Mouse (Mus musculus) c-Kit-positive CD71-positive TER-119-positive erythroid progenitor cells, embryonic 14.5 days (primary cell): ENCODE measurements around the gene Foxf1.

Source experiments
- DNase-seq: peaks from one replicate; pipeline ENCODE4 v3.0.0-alpha.2; 2013; ENCODE audit warnings: low spot score

The Foxf1 gene

DNA sequence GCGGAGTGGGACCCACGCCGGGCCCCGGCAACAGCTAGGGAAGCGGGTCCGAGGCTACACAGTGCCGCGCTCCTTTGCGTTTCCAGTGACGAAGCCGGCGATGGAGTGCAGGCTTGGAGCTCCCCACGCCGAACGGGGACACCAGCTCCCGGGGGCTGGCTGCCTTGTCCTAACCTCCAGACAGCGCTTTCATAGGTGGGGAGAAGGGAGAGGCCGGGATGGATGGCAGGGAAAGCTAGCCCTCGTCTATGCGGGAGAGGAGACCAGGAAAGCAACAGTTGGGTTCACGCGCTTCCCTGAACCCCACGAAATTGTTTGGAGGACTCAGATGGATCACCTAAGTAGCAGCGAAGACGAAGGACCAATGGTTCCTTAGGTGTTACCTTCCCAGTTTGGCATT lies 30.9 kb downstream of the Foxf1 start:
- no peak for DNase-seq

GRCm38 (mm10) chr8:121115948-121116347 lies 31.8 kb downstream of the Foxf1 start, which contains the start of gene Foxc2:
Gene Foxc2 (plus strand): TSS chr8:121116171.
- DNase-seq: no peak

GRCm38 (mm10) chr8:121116591-121117185 lies 32.5 kb downstream of the Foxf1 start:
- no peak for DNase-seq

DNA sequence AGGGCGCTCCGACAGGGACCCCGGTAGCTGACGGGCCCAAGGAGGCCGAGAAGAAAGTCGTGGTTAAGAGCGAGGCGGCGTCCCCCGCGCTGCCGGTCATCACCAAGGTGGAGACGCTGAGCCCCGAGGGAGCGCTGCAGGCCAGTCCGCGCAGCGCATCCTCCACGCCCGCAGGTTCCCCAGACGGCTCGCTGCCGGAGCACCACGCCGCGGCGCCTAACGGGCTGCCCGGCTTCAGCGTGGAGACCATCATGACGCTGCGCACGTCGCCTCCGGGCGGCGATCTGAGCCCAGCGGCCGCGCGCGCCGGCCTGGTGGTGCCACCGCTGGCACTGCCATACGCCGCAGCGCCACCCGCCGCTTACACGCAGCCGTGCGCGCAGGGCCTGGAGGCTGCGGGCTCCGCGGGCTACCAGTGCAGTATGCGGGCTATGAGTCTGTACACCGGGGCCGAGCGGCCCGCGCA lies 33.0 kb downstream of the Foxf1 start:
- no peak for DNase-seq

DNA sequence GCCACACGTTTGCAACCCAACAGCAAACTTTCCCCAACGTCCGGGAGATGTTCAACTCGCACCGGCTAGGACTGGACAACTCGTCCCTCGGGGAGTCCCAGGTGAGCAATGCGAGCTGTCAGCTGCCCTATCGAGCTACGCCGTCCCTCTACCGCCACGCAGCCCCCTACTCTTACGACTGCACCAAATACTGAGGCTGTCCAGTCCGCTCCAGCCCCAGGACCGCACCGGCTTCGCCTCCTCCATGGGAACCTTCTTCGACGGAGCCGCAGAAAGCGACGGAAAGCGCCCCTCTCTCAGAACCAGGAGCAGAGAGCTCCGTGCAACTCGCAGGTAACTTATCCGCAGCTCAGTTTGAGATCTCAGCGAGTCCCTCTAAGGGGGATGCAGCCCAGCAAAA lies 33.7 kb downstream of the Foxf1 start:
- DNase-seq: no peak

DNA sequence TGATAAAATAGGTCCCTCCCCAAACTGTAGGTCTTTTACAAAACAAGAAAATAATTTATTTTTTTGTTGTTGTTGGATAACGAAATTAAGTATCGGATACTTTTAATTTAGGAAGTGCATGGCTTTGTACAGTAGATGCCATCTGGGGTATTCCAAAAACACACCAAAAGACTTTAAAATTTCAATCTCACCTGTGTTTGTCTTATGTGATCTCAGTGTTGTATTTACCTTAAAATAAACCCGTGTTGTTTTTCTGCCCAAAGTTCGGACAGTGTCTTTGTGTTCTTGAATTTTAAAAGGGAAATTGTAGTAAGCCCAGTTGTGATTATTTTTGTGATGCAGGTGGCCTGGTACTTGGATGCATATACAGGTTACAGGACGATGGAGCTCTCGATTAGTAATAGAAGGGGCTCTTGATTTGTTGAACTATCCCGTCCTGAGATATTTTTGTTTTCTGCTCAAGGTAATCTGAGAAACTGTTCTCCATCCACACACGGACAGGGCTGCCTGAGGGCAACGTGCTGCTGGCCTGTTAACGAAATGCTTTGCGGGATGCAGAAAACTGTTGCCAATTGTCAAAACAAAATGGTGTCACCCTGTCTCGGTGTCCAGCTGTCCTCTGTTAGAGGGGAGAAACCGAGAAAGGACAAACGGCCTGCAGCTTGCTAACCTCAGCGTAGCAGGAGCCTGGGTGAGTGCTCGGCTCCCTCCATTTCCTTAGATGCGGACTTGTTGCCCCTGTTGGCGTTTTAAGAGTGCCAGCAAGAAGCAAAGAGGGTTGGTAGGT lies 34.6 kb downstream of the Foxf1 start:
- DNase-seq: no peak

GRCm38 (mm10) chr8:121119635-121120455 lies 35.7 kb downstream of the Foxf1 start:
- no peak for DNase-seq

- DNase-seq: no peak
Observed at GRCm38 (mm10) chr8:121120456-121121419, 36.6 kb downstream of the Foxf1 start.

GRCm38 (mm10) chr8:121121704-121122103 lies 37.5 kb downstream of the Foxf1 start:
- no peak for DNase-seq

DNA sequence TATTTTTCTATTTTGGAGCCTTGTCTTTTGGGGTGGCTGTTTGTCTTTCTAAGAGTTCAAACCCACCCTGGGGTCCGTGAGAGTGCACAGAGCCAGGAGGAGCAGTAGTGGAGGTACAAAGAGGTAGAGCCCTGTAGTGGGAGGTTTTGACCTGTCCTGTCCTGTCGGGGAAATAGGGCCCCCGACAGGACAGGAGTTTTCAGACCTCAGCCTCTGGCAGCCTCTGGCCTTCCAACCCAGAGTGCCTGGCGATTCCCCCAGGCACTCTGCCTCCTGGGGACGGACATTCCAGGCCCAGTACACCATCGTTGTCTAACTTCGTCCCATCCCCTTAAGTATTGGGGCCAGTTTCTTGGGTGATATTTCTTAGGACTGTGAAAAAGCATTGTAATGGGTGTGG lies 38.2 kb downstream of the Foxf1 start:
- no peak for DNase-seq

GRCm38 (mm10) chr8:121123113-121123512 lies 38.9 kb downstream of the Foxf1 start:
- DNase-seq: no peak

GRCm38 (mm10) chr8:121124547-121125239 lies 40.5 kb downstream of the Foxf1 start:
- DNase-seq: no peak

- DNase-seq: no peak
Observed at GRCm38 (mm10) chr8:121125311-121125876, 41.2 kb downstream of the Foxf1 start.

GRCm38 (mm10) chr8:121126191-121126590 lies 42.0 kb downstream of the Foxf1 start:
- DNase-seq: no peak

DNA sequence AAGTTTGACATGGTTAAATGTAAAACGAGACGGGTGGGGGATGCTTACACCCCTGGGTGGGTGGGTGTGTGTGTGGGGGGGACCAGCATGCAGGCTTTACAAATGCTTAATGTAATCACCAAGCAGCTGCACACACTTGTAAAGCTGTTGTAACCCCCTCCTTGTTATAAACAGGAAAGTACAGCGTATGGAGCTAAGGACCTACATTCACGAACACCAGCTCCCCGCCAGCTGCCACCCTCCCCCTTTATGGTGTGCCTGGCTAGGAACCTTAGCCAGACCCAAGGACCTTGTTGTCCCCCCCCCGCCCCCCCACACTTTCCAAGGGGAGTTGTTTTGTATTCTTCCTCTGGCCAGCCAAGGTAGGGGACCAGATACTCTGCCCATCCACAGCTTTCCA lies 42.5 kb downstream of the Foxf1 start:
- DNase-seq: no peak

- no peak for DNase-seq
Observed at GRCm38 (mm10) chr8:121127291-121127701, 43.1 kb downstream of the Foxf1 start.

DNA sequence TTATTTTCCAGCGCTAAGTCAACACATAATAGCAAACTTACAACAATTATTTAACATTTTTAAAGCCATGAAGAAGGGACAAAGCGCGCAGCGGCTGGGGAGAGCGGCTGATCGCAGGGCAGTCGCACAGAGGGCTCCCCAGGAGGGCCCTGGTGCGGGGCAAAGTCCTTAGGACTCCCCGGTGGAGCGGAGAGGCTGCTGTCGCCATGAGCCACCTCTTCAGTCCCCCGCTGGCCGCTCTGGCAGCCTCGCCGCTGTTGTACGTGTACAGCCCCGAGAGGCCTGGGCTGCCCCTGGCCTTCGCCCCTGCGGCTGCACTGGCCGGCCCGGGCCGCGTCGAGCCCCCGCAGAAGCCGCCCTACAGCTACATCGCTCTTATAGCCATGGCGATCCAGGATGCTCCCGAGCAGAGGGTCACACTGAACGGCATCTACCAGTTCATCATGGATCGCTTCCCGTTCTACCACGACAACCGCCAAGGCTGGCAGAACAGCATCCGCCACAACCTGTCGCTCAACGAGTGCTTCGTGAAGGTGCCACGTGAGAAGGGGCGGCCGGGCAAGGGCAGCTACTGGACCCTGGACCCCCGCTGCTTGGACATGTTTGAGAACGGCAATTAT lies 43.7 kb downstream of the Foxf1 start, which contains the start of gene Foxl1:
Gene Foxl1 (plus strand): TSS at position 185 of the 620 bp plus-strand sequence.
- DNase-seq: no peak

- no peak for DNase-seq
Observed at GRCm38 (mm10) chr8:121128531-121129264, 44.5 kb downstream of the Foxf1 start.

DNA sequence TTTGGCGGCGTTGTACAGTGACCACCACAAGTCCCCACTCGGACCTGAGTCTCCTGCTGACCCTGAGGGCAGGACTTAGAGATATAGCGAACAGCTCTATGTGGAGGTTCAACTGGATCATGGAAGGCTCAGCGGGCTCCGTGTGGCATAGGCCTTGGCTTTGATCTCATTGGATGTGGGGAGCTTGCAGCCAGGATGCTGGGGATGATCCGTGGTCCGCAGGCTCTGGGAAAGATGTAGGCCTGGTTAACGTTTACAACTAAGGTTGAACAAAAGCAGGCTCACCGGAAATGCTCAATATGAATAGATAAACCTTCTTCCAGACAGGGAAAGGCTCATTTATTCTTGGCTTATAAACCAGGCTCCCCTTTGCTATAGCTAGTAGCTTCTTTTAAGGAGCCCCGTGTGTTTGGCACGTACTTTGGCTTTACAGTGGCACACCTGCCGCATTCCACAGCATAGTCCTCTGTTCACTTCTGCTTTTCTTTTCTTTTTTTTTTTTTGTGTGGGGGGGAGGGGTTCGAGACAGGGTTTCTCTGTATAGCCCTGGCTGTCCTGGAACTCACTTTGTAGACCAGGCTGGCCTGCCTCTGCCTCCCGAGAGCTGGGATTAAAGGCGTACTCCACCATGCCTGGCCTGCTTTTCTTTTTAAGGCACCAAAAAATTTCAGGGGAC lies 45.2 kb downstream of the Foxf1 start:
- DNase-seq: no peak
